Mouse (Mus musculus) forebrain, embryonic 10.5 days (tissue): ENCODE measurements around the gene Mapk1ip1. TPM values are rescaled to one million over a fixed set of nuclear protein-coding genes. Genes with fewer than 3 reads are reported as not detected.

Source experiments
- DNase-seq: peaks from one replicate; pipeline ENCODE4 v3.0.0-alpha.2; 2017; ENCODE audit warnings: low spot score; ENCODE audit errors: extremely low spot score
- H3K27ac ChIP-seq: fragments of 300-500 bp; sonication (generic); 2 replicates; pipeline ENCODE4 v1.5.1; 2016; ENCODE audit warnings: mild to moderate bottlenecking
- H3K27me3 ChIP-seq: fragments of 300-500 bp; sonication (generic); 2 replicates; pipeline ENCODE4 v1.6.1; 2016; ENCODE audit warnings: mild to moderate bottlenecking; ENCODE audit not compliant: poor library complexity, severe bottlenecking
- H3K36me3 ChIP-seq: fragments of 300-500 bp; sonication (generic); replicated peaks from 2 replicates; pipeline ENCODE4 v1.6.1; 2016; ENCODE audit warnings: mild to moderate bottlenecking, moderate library complexity
- H3K4me1 ChIP-seq: fragments of 300-500 bp; sonication (generic); 2 replicates; pipeline ENCODE4 v1.6.1; 2016
- H3K4me3 ChIP-seq: fragments of 300-500 bp; sonication (generic); 2 replicates; pipeline ENCODE4 v1.5.1; 2016; ENCODE audit warnings: mild to moderate bottlenecking, moderate library complexity
- H3K9me3 ChIP-seq: fragments of 300-500 bp; sonication (generic); 2 replicates; pipeline ENCODE4 v1.6.1; 2016; ENCODE audit warnings: mild to moderate bottlenecking, moderate library complexity
- WGBS: fragments of 180-500 bp; shearing (Covaris S2); methylation state at CpG from one replicate; pipeline ENCODE4 v1.1.7; 2016; 5-methylcytosine and 5-hydroxymethylcytosine counted together
- polyA plus RNA-seq: library from polyadenylated mRNA; unstranded; fragments of >200 nt; fragmentation: Nextera tagmentation; extraction: Ambion mirVana; gene quantifications from 2 replicates; pipeline ENCODE4 v1.2.1, GENCODE M21; 2016

Gene Mapk1ip1
- polyA plus RNA-seq, 1 experiment from 2014 or later, result 9.8 TPM

- 57% methylated on average over 4 of the region's 4 CpGs for WGBS
- DNase-seq, result no peak
- H3K4me3 ChIP-seq, result no peak overlapping the region
- H3K9me3 ChIP-seq, result no peaks in the 10 kb centered on the region
- H3K27me3 ChIP-seq, result no peaks in the 10 kb centered on the region
- H3K27ac ChIP-seq, result no peak overlapping the region
- peaks cover 2% of the 10 kb centered on the region for H3K4me1 ChIP-seq
- no peaks in the 10 kb centered on the region for H3K36me3 ChIP-seq
These were observed 27.8 kb downstream of the Mapk1ip1 start for GRCm38 (mm10) chr7:138818314-138818713.

- peaks cover 5% of the 10 kb centered on the region for H3K4me1 ChIP-seq
- H3K27ac ChIP-seq, result no peak overlapping the region
- H3K9me3 ChIP-seq, result no peaks in the 10 kb centered on the region
- H3K27me3 ChIP-seq, result no peaks in the 10 kb centered on the region
- H3K4me3 ChIP-seq, result no peak overlapping the region
- no peak for DNase-seq
- H3K36me3 ChIP-seq, result no peaks in the 10 kb centered on the region
- WGBS, result 77% methylated on average over 11 of the region's 11 CpGs
These were observed 32.7 kb downstream of the Mapk1ip1 start for GRCm38 (mm10) chr7:138813213-138813875.

- H3K9me3 ChIP-seq, result peaks cover 10% of the 10 kb centered on the region; the same call in 1 of the 2 replicates
- no peaks in the 10 kb centered on the region for H3K36me3 ChIP-seq
- no peaks in the 10 kb centered on the region for H3K4me1 ChIP-seq
- no peak overlapping the region for H3K4me3 ChIP-seq
- 92% methylated on average over 3 of the region's 3 CpGs for WGBS
- H3K27ac ChIP-seq, result no peak overlapping the region
- no peaks in the 10 kb centered on the region for H3K27me3 ChIP-seq
- DNase-seq, result no peak
These were observed 38.9 kb downstream of the Mapk1ip1 start for GRCm38 (mm10) chr7:138807146-138807545.

DNA sequence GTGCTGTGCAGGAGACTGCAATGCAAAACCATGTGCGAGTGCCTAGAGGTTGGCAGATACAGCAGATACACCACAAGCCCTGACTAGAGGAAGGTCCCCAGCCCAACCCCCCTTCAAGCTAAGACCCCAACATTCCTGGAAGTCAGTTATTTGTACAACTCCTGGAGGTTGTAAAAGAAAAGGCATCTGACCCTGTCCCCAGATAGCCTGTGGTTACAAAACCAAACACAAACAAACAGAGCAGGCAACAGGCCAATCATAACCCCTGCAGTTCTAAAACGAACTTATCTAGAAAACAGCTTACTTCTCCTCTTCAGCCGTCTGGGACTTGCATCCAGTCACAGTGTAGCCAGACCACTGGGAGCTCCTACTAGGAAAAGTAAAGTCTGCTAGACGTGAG is 42.7 kb downstream of the Mapk1ip1 start:
- WGBS, result 54% methylated on average over 4 of the region's 4 CpGs

GRCm38 (mm10) chr7:138788109-138788508 is 58.0 kb downstream of the Mapk1ip1 start:
- DNase-seq, result no peak
- 86% methylated on average over 5 of the region's 5 CpGs for WGBS
- H3K4me1 ChIP-seq, result no peaks in the 10 kb centered on the region
- H3K4me3 ChIP-seq, result no peak overlapping the region
- H3K36me3 ChIP-seq, result no peaks in the 10 kb centered on the region
- no peaks in the 10 kb centered on the region for H3K9me3 ChIP-seq
- no peaks in the 10 kb centered on the region for H3K27me3 ChIP-seq
- H3K27ac ChIP-seq, result no peak overlapping the region

More for the DNA sequence above, 42.7 kb downstream of the Mapk1ip1 start:
- Histone ChIP-seq H3K36me3 (no peaks in the 10 kb centered on the region), H3K27me3 (no peaks in the 10 kb centered on the region), H3K4me1 (no peaks in the 10 kb centered on the region), H3K27ac (no peak overlapping the region), H3K4me3 (no peak overlapping the region), H3K9me3 (peaks cover 10% of the 10 kb centered on the region; the same call in 1 of the 2 replicates)
- DNase-seq, result no peak

Other genes starting within 250 kb of the Mapk1ip1 start
- gene Ppp2r2d, start 194 bp downstream of the Mapk1ip1 start, polyA plus RNA-seq, result 44.4 and 47.0 TPM in 2 replicates
- gene Bnip3, start 63.2 kb upstream of the Mapk1ip1 start, polyA plus RNA-seq, result 111 and 127 TPM in 2 replicates
- gene Jakmip3, start 94.5 kb upstream of the Mapk1ip1 start, polyA plus RNA-seq, result 0.43 and 0.47 TPM in 2 replicates
- 72.5 and 76.5 TPM in 2 replicates for gene Dpysl4, start 239.7 kb upstream of the Mapk1ip1 start, polyA plus RNA-seq